Mouse (Mus musculus): ENCODE measurements around the gene Med17.
A peak's percentile ranks its signal among the peaks of the same experiment; 100 is the strongest.

GRCm38 (mm10) chr9:15211876-15212275, 67.9 kb downstream of the Med17 start:
- peak; percentile 30 for TF ChIP-seq CTCF (IDR thresholded peaks at IDR 0.05)
- TF ChIP-seq EP300 (IDR thresholded peaks at IDR 0.05): no peak
